Mouse (Mus musculus): Measurements from ENCODE around the gene Eif4h. TPM values are rescaled to one million over a fixed set of nuclear protein-coding genes. Genes with fewer than 3 reads are reported as not detected.

The Eif4h gene
- polyA plus RNA-seq, 1 experiment from 2014 or later, result 396 TPM

Small RNAs within 50 kb of the gene (microRNA-seq; reads per million reads assigned to microRNA genes)
- gene Mir7228, result not detected

Other genes starting within 250 kb of the Eif4h start
- gene Gtf2ird1, start 182.8 kb downstream of the Eif4h start, polyA plus RNA-seq (2015; fragmentation: Nextera tagmentation; extraction: Ambion mirVana), result 66.5 and 66.6 TPM in 2 replicates
- 3.8 and 4.3 TPM in 2 replicates for gene Clip2, start 87.1 kb downstream of the Eif4h start, polyA plus RNA-seq (2015; fragmentation: Nextera tagmentation; extraction: Ambion mirVana)
- gene Syna, start 79.3 kb downstream of the Eif4h start, polyA plus RNA-seq (2015; fragmentation: Nextera tagmentation; extraction: Ambion mirVana), result not detected in 2 replicates
- 204 and 233 TPM in 2 replicates for gene Rfc2, start 58.1 kb downstream of the Eif4h start, polyA plus RNA-seq (2015; fragmentation: Nextera tagmentation; extraction: Ambion mirVana)
- 2.1 and 2.4 TPM in 2 replicates for gene Lat2, start 24.5 kb downstream of the Eif4h start, polyA plus RNA-seq (2015; fragmentation: Nextera tagmentation; extraction: Ambion mirVana)
- 3.4 and 3.8 TPM in 2 replicates for gene Limk1, start 49.1 kb upstream of the Eif4h start, polyA plus RNA-seq (2015; fragmentation: Nextera tagmentation; extraction: Ambion mirVana)
- gene Eln, start 107.8 kb upstream of the Eif4h start, polyA plus RNA-seq (2015; fragmentation: Nextera tagmentation; extraction: Ambion mirVana), result 50.5 and 65.8 TPM in 2 replicates

Measured in intestine, embryonic 16.5 days (tissue).